Comparison of ENCODE assay signal across 8 mouse cellular contexts in the genomic region with DNA sequence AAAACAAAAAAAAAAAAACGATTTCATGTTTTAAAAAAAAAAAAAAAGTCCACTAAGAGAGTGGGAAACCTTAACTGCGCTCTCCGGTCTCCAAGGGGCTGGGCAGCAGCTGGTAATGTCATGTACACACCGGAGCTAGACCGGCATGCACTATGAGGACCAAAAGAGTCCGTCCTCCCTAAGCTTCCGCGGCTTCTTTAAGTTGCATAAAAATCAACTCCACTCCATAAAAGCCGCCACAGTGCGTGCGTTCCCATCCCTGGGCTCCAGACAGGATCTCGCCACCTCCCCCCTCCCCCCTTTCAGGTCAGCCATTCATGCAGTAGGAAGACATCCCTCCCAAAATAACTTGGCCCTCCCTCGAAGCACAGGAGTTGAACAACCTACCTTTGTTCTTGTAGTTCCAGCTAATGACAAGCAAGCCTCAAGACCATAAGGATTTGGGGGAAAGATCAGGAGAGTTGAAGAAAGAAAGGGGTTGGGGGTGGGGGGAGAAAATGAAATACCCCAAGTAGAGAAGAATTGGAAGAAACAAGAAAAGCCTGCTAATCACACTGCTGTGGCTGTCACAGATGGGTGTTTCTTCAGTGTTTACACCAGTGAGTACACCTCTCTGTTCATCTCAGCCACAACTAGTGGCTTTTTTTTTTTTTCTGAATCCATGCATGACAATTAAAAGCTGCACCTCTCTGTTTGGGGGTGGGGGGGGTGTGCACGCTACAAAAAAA.
DNase-seq lines count a peak whose midpoint lies in the region; ATAC-seq lines count a peak whose summit lies in the region.

No protein-coding gene starts in this region.

- WGBS in heart, embryonic 15.5 days = 4% methylated on average over 14 of the region's 14 CpGs
- WGBS in liver, embryonic 13.5 days (ENCODE audit: insufficient replicate concordance) = 8% methylated on average over 14 of the region's 14 CpGs

- no peak for DNase-seq in liver, embryonic 13.5 days
- DNase-seq in yolk sac, embryonic 10.5 days (ENCODE audit: low spot score) = peak; percentile 42
- DNase-seq in urinary bladder, postnatal 4 days (ENCODE audit: low spot score in 2 of 2) = no peak
- DNase-seq in frontal cortex, postnatal 10 days (ENCODE audit: low spot score in 2 of 2) = no peak
- DNase-seq in gastrocnemius, postnatal 25 days = no peak

- H3K27me3 ChIP-seq in megakaryocyte, embryonic 14.5 days (replicated peaks) = no peaks in the 10 kb centered on the region
- no peaks in the 10 kb centered on the region for H3K27me3 ChIP-seq in heart, embryonic 15.5 days
- no peaks in the 10 kb centered on the region for H3K27me3 ChIP-seq in liver, embryonic 13.5 days

- peak overlapping the region; percentile 63 for H3K4me2 ChIP-seq in heart, embryonic 15.5 days
- H3K4me2 ChIP-seq in liver, embryonic 13.5 days = peak overlapping the region; percentile 50

- peak overlapping the region; percentile 53 for H3K9ac ChIP-seq in heart, embryonic 15.5 days
- no peak overlapping the region for H3K9ac ChIP-seq in liver, embryonic 13.5 days

- peaks cover 54% of the 10 kb centered on the region for H3K4me1 ChIP-seq in megakaryocyte, embryonic 14.5 days
- H3K4me1 ChIP-seq in heart, embryonic 15.5 days (replicated peaks) = peaks cover 59% of the 10 kb centered on the region
- peaks cover 61% of the 10 kb centered on the region for H3K4me1 ChIP-seq in liver, embryonic 13.5 days (replicated peaks)

- peak overlapping the region; percentile 93 for H3K27ac ChIP-seq in heart, embryonic 15.5 days
- H3K27ac ChIP-seq in liver, embryonic 13.5 days = peak overlapping the region; percentile 11; the same call in 1 of the 2 replicates

- H3K4me3 ChIP-seq in megakaryocyte, embryonic 14.5 days (replicated peaks) = peak overlapping the region; percentile 28
- H3K4me3 ChIP-seq in heart, embryonic 15.5 days = peak overlapping the region; percentile 48
- no peak overlapping the region for H3K4me3 ChIP-seq in liver, embryonic 13.5 days (replicated peaks)

- H3K9me3 ChIP-seq in megakaryocyte, embryonic 14.5 days = no peaks in the 10 kb centered on the region
- H3K9me3 ChIP-seq in heart, embryonic 15.5 days (replicated peaks) = no peaks in the 10 kb centered on the region
- H3K9me3 ChIP-seq in liver, embryonic 13.5 days (replicated peaks) = no peaks in the 10 kb centered on the region

- no peaks in the 10 kb centered on the region for H3K36me3 ChIP-seq in megakaryocyte, embryonic 14.5 days (replicated peaks; ENCODE audit: low read length)
- 0 out of 2 replicates have a peak, but pooled peaks cover 3% of the 10 kb centered on the region for H3K36me3 ChIP-seq in heart, embryonic 15.5 days
- no peaks in the 10 kb centered on the region for H3K36me3 ChIP-seq in liver, embryonic 13.5 days

- ATAC-seq in megakaryocyte, adult 5-6 weeks (ENCODE audit: poor library complexity, severe bottlenecking) = no peak
- ATAC-seq in heart, embryonic 15.5 days (replicated peaks; ENCODE audit: insufficient number of reproducible peaks, insufficient read depth, low FRiP score, low read depth) = peak; percentile 43; the same call in 1 of the 2 replicates
- no peak for ATAC-seq in liver, embryonic 13.5 days (ENCODE audit: low read depth)
